Mouse (Mus musculus): ENCODE measurements at regions not wholly inside any gene's neighbourhood (a gene's known extent, or its start where the extent isn't known, plus 50 kb on each side); places are given as distances from the start of the nearest gene placed in this dataset.
A peak's percentile ranks its signal among the peaks of the same experiment; 100 is the strongest.

GRCm38 (mm10) chr10:67663028-67663427 lies 114.3 kb upstream of the Ado start:
- DNase-seq (ENCODE audit: low spot score): no peak

- DNase-seq (ENCODE audit: low spot score): no peak
Measured at GRCm38 (mm10) chr10:67661666-67662065, 112.9 kb upstream of the Ado start.

GRCm38 (mm10) chr10:67658005-67658545 lies 109.3 kb upstream of the Ado start:
- DNase-seq (ENCODE audit: low spot score): no peak

- no peak for DNase-seq (ENCODE audit: low spot score)
Measured at GRCm38 (mm10) chr10:67657305-67657704, 108.5 kb upstream of the Ado start.

- no peak for DNase-seq (ENCODE audit: low spot score)
Measured at GRCm38 (mm10) chr10:67654518-67654917, 105.8 kb upstream of the Ado start.

GRCm38 (mm10) chr10:67652300-67652699 lies 103.5 kb upstream of the Ado start:
- no peak for DNase-seq (ENCODE audit: low spot score)

GRCm38 (mm10) chr10:67651386-67651785 lies 102.6 kb upstream of the Ado start:
- DNase-seq (ENCODE audit: low spot score): no peak

GRCm38 (mm10) chr10:67647777-67648727 lies 99.3 kb upstream of the Ado start:
- peak; percentile 16 for DNase-seq (ENCODE audit: low spot score)

GRCm38 (mm10) chr10:67646659-67647559 lies 98.2 kb upstream of the Ado start:
- no peak for DNase-seq (ENCODE audit: low spot score)

GRCm38 (mm10) chr10:67645821-67646220 lies 97.1 kb upstream of the Ado start:
- no peak for DNase-seq (ENCODE audit: low spot score)

GRCm38 (mm10) chr10:67644280-67644679 lies 95.5 kb upstream of the Ado start:
- DNase-seq (ENCODE audit: low spot score): no peak

GRCm38 (mm10) chr10:67643685-67644084 lies 94.9 kb upstream of the Ado start:
- DNase-seq (ENCODE audit: low spot score): no peak

- DNase-seq (ENCODE audit: low spot score): no peak
Measured at GRCm38 (mm10) chr10:67637339-67637738, 88.6 kb upstream of the Ado start.

GRCm38 (mm10) chr10:67636569-67636968 lies 87.8 kb upstream of the Ado start:
- DNase-seq (ENCODE audit: low spot score): peak; percentile 13

- DNase-seq (ENCODE audit: low spot score): no peak
Measured at GRCm38 (mm10) chr10:67634795-67635194, 86.0 kb upstream of the Ado start.

- DNase-seq (ENCODE audit: low spot score): no peak
Measured at GRCm38 (mm10) chr10:67633063-67633462, 84.3 kb upstream of the Ado start.

GRCm38 (mm10) chr10:67623338-67623737 lies 74.6 kb upstream of the Ado start:
- DNase-seq (ENCODE audit: low spot score): no peak

- no peak for DNase-seq (ENCODE audit: low spot score)
Measured at GRCm38 (mm10) chr10:67620018-67620417, 71.3 kb upstream of the Ado start.

- no peak for DNase-seq (ENCODE audit: low spot score)
Measured at GRCm38 (mm10) chr10:67618112-67618511, 69.4 kb upstream of the Ado start.

GRCm38 (mm10) chr10:67615016-67615415 lies 66.3 kb upstream of the Ado start:
- DNase-seq (ENCODE audit: low spot score): no peak

GRCm38 (mm10) chr10:67610689-67611088 lies 61.9 kb upstream of the Ado start:
- no peak for DNase-seq (ENCODE audit: low spot score)

- no peak for DNase-seq (ENCODE audit: low spot score)
Measured at GRCm38 (mm10) chr10:67608033-67608432, 59.3 kb upstream of the Ado start.
